ENCODE assay signal across 15 mouse cellular contexts in genomic region chr8:75215931-75216330, GRCm38 (mm10). TPM values are rescaled to one million over a fixed set of nuclear protein-coding genes. Genes with fewer than 3 reads are reported as not detected.
DNase-seq lines count a peak whose midpoint lies in the region; ATAC-seq and TF ChIP-seq lines count a peak whose summit lies in the region.
"Had no signal": no experiment of that assay in that cellular context is flagged by ENCODE, and none has a peak within 500 bp of the region (broad histone marks: within the 10 kb centered on the region; RNA-seq: fewer than 3 reads in every experiment).

No protein-coding gene starts in this region.

- no peak overlapping the region for H3K4me3 ChIP-seq in heart, embryonic 12.5 days
- H3K4me3 ChIP-seq in cerebellum, adult 2 months (replicated peaks; ENCODE audit: insufficient read depth, low read depth, low read length) = no peak overlapping the region
- no peak overlapping the region for H3K4me3 ChIP-seq in embryonic facial prominence, embryonic 14.5 days (ENCODE audit: low read depth, low read length)
- H3K4me3 ChIP-seq: limb, embryonic 15.5 days; midbrain, embryonic 10.5 days; neural tube, embryonic 13.5 days had no signal

- no peak for TF ChIP-seq CTCF in cerebellum, adult 2 months (IDR thresholded peaks at IDR 0.05; ENCODE audit: borderline replicate concordance, insufficient read depth, low read depth, low read length)

- no peak overlapping the region for H3K9ac ChIP-seq in heart, embryonic 12.5 days
- H3K9ac ChIP-seq in embryonic facial prominence, embryonic 14.5 days (ENCODE audit: low read depth, low read length) = no peak overlapping the region
- H3K9ac ChIP-seq: forebrain, postnatal 0 days; limb, embryonic 15.5 days; neural tube, embryonic 13.5 days had no signal

- WGBS in heart, embryonic 12.5 days = 15% methylated on average over 5 of the region's 5 CpGs
- WGBS in cerebellum, adult 2 months = 41% methylated on average over 5 of the region's 5 CpGs
- WGBS in embryonic facial prominence, embryonic 14.5 days = 20% methylated on average over 4 of the region's 5 CpGs

- H3K36me3 ChIP-seq in heart, embryonic 12.5 days = no peaks in the 10 kb centered on the region
- no peaks in the 10 kb centered on the region for H3K36me3 ChIP-seq in embryonic facial prominence, embryonic 14.5 days (ENCODE audit: control insufficient read depth, insufficient read depth, low read length)
- H3K36me3 ChIP-seq: limb, embryonic 15.5 days; midbrain, embryonic 10.5 days; neural tube, embryonic 13.5 days had no signal

- ATAC-seq in heart, embryonic 12.5 days (ENCODE audit: insufficient number of reproducible peaks, low FRiP score) = no peak
- peak; percentile 13; the same call in 1 of the 2 replicates for ATAC-seq in embryonic facial prominence, embryonic 14.5 days (ENCODE audit: low read depth)
- ATAC-seq: forebrain, postnatal 0 days had no signal

- TF ChIP-seq POLR2A in cerebellum, adult 2 months (IDR thresholded peaks at IDR 0.05; ENCODE audit: borderline replicate concordance, insufficient read depth, low read length) = no peak

- H3K9me3 ChIP-seq in heart, embryonic 12.5 days (replicated peaks) = no peaks in the 10 kb centered on the region
- H3K9me3 ChIP-seq in embryonic facial prominence, embryonic 14.5 days (ENCODE audit: control insufficient read depth, low read length) = no peaks in the 10 kb centered on the region
- H3K9me3 ChIP-seq: limb, embryonic 15.5 days; midbrain, embryonic 10.5 days; neural tube, embryonic 13.5 days had no signal

- no peak overlapping the region for H3K27ac ChIP-seq in heart, embryonic 12.5 days (ENCODE audit: poor library complexity, severe bottlenecking)
- H3K27ac ChIP-seq in cerebellum, adult 2 months (ENCODE audit: insufficient read depth, low read length) = no peak overlapping the region
- no peak overlapping the region for H3K27ac ChIP-seq in embryonic facial prominence, embryonic 14.5 days (replicated peaks; ENCODE audit: low read depth, low read length)
- H3K27ac ChIP-seq: kidney, postnatal 0 days; limb, embryonic 15.5 days; midbrain, embryonic 10.5 days; neural tube, embryonic 13.5 days had no signal

- peaks cover 62% of the 10 kb centered on the region for H3K27me3 ChIP-seq in heart, embryonic 12.5 days (replicated peaks)
- H3K27me3 ChIP-seq in cerebellum, adult 2 months (ENCODE audit: control insufficient read depth, insufficient read depth, low read length) = no peaks in the 10 kb centered on the region
- H3K27me3 ChIP-seq in embryonic facial prominence, embryonic 14.5 days (replicated peaks; ENCODE audit: control insufficient read depth, insufficient read depth, low read length) = peaks cover 50% of the 10 kb centered on the region

- no peak overlapping the region for H3K4me2 ChIP-seq in heart, embryonic 12.5 days
- no peak overlapping the region for H3K4me2 ChIP-seq in embryonic facial prominence, embryonic 14.5 days (ENCODE audit: low read depth, low read length)
- H3K4me2 ChIP-seq: limb, embryonic 15.5 days; neural tube, embryonic 13.5 days had no signal

- peaks cover 10% of the 10 kb centered on the region for H3K4me1 ChIP-seq in heart, embryonic 12.5 days (replicated peaks)
- H3K4me1 ChIP-seq in cerebellum, adult 2 months (ENCODE audit: control insufficient read depth, insufficient read depth, low read length) = peaks cover 41% of the 10 kb centered on the region
- no peaks in the 10 kb centered on the region; the same call in 1 of the 2 replicates for H3K4me1 ChIP-seq in embryonic facial prominence, embryonic 14.5 days (ENCODE audit: control insufficient read depth, insufficient read depth, low read length)

- DNase-seq in heart, adult 11 months = peak; percentile 80
- peak; percentile 26 for DNase-seq in ES-CJ7 (ENCODE audit: low read depth, low spot score)
- DNase-seq in cerebellum, adult 2 months = peak; percentile 40 to 44
- DNase-seq in embryonic facial prominence, embryonic 14.5 days (ENCODE audit: low spot score) = peak; percentile 66
- DNase-seq in right cerebral cortex, postnatal 36 days (ENCODE audit: low spot score in 2 of 2) = no peak
- DNase-seq in spleen, postnatal 4 days (ENCODE audit: low spot score in 2 of 2) = no peak
- DNase-seq: adrenal gland, postnatal 36 days; forebrain, postnatal 0 days; heart, adult 18-20 months; lung, adult 18-20 months had no signal

RNA-seq across cellular contexts. Expression of gene Rasd2, which starts 2.2 kb away (rescaled TPM):
- polyA plus RNA-seq in heart, embryonic 12.5 days (2016; fragmentation: Nextera tagmentation; extraction: Ambion mirVana) = 0.13 TPM in 2 replicates
- 20.5 and 22.2 TPM in 2 replicates for polyA plus RNA-seq in cerebellum, adult 2 months (2012; rRNA removed)
- polyA plus RNA-seq in embryonic facial prominence, embryonic 14.5 days (2014; fragmentation: Nextera tagmentation; extraction: Ambion mirVana) = 0.29 and 0.37 TPM in 2 replicates

Comparison
In these comparisons a context has a peak if more than half of its experiments do, and no peak if none do; other contexts are left out.
1. DNase-seq: peak in heart, adult 11 months (single experiment), ES-CJ7 (single experiment), cerebellum, adult 2 months (2 of 2) and embryonic facial prominence, embryonic 14.5 days (single experiment); none in right cerebral cortex, postnatal 36 days (0 of 2) and spleen, postnatal 4 days (0 of 2).
2. RNA of gene Rasd2, which starts 2.2 kb away (polyA plus RNA-seq): 20.5 to 22.2 TPM in cerebellum, adult 2 months; 0.29 to 0.37 TPM in embryonic facial prominence, embryonic 14.5 days and 0.13 TPM in heart, embryonic 12.5 days; every median in the first group is over 10 times any median in the second.